Mouse (Mus musculus) adrenal gland, postnatal 4 days (tissue): Measurements from ENCODE around the gene Ppm1m. TPM values are rescaled to one million over a fixed set of nuclear protein-coding genes. Genes with fewer than 3 reads are reported as not detected.

Experiments used
- DNase-seq, 2 experiments: peaks; one replicate each; pipeline ENCODE4 v3.0.0; 2021 to 2022; ENCODE audit warnings: low spot score in 2 of 2, mixed read lengths in 2 of 2
- microRNA-seq: library from miRNA; unstranded; fragments of <30 nt; microRNA quantifications from one replicate; pipeline ENCODE4 v1.2.0, GENCODE M21; 2021
- total RNA-seq, 2 experiments: library from RNA; stranded (reverse); gene quantifications; 2 replicates each; pipeline ENCODE4 v1.2.3; 2021

The Ppm1m gene
- total RNA-seq, 2 experiments from 2014 or later, result 76.7 to 77.5 TPM

- no peak for DNase-seq
These were observed 39.1 kb downstream of the Ppm1m start for GRCm38 (mm10) chr9:106160426-106160825.

GRCm38 (mm10) chr9:106159784-106160301, 39.7 kb downstream of the Ppm1m start:
- peak; percentile 93 for DNase-seq

GRCm38 (mm10) chr9:106159237-106159636, 40.3 kb downstream of the Ppm1m start:
- no peak for DNase-seq

GRCm38 (mm10) chr9:106158037-106158491, 41.5 kb downstream of the Ppm1m start, which contains the start of gene Glyctk:
Gene Glyctk (minus strand): TSS chr9:106158138.
- DNase-seq, result no peak

- DNase-seq, result no peak
These were observed 42.0 kb downstream of the Ppm1m start for GRCm38 (mm10) chr9:106157623-106157925.

GRCm38 (mm10) chr9:106156921-106157622, 42.5 kb downstream of the Ppm1m start:
- no peak for DNase-seq

- peak in 1 of 2 experiments; percentile 41 for DNase-seq
These were observed 43.1 kb downstream of the Ppm1m start for GRCm38 (mm10) chr9:106156419-106156818.

GRCm38 (mm10) chr9:106154106-106154505, 45.4 kb downstream of the Ppm1m start:
- DNase-seq, result peak in 1 of 2 experiments; percentile 20

- DNase-seq, result no peak
These were observed 50.2 kb downstream of the Ppm1m start for GRCm38 (mm10) chr9:106149399-106149754.

- DNase-seq, result no peak
These were observed 50.8 kb downstream of the Ppm1m start for GRCm38 (mm10) chr9:106148541-106149398.

- no peak for DNase-seq
These were observed 51.6 kb downstream of the Ppm1m start for GRCm38 (mm10) chr9:106147851-106148431.

- no peak for DNase-seq
These were observed 52.3 kb downstream of the Ppm1m start for GRCm38 (mm10) chr9:106147281-106147680.

GRCm38 (mm10) chr9:106145582-106145981, 54.0 kb downstream of the Ppm1m start:
- DNase-seq, result no peak

Small RNA genes within 50 kb of the gene (microRNA-seq; reads per million reads assigned to microRNA genes)
- gene Mir135a-1 (2.1 reads per million), gene Mirlet7g (98,398 reads per million, percentile 100 among the genes with 10 or more reads in this experiment)

Other genes with a start within 250 kb of the Ppm1m start
- 1 to 10 TPM; 5.5 to 6.4 TPM for gene Col6a5, start 239.1 kb downstream of the Ppm1m start, total RNA-seq
- gene Col6a4, start 103.0 kb downstream of the Ppm1m start, total RNA-seq, result 1 to 10 TPM in 1 of 2 experiments, under 1 TPM in 1; 0.51 to 1.4 TPM
- gene Glyctk, start 41.6 kb downstream of the Ppm1m start, total RNA-seq, result 10 to 100 TPM in 1 of 2 experiments, 1 to 10 TPM in 1; 8.4 to 14.2 TPM
- gene Wdr82, start 28.8 kb downstream of the Ppm1m start, total RNA-seq, result 100 to 1,000 TPM in 1 of 2 experiments, 10 to 100 TPM in 1; 98.9 to 105 TPM
- gene Twf2, start 3.4 kb upstream of the Ppm1m start, total RNA-seq, result 10 to 100 TPM; 62.5 to 63.9 TPM
- gene Tlr9, start 22.9 kb upstream of the Ppm1m start, total RNA-seq, result 1 to 10 TPM; 1.4 to 1.6 TPM
- 100 to 1,000 TPM; 676 to 715 TPM for gene Alas1, start 48.9 kb upstream of the Ppm1m start, total RNA-seq
- gene Poc1a, start 81.3 kb upstream of the Ppm1m start, total RNA-seq, result 10 to 100 TPM; 11.3 to 11.6 TPM
- 10 to 100 TPM; 25.0 to 25.8 TPM for gene Dusp7, start 168.9 kb upstream of the Ppm1m start, total RNA-seq
- gene Rpl29, start 229.7 kb upstream of the Ppm1m start, total RNA-seq, result 100 to 1,000 TPM; 607 to 624 TPM
- 10 to 100 TPM; 23.1 to 23.4 TPM for gene Acy1, start 238.6 kb upstream of the Ppm1m start, total RNA-seq
- gene Abhd14b, start 247.7 kb upstream of the Ppm1m start, total RNA-seq, result 10 to 100 TPM; 43.5 to 44.1 TPM
- 10 to 100 TPM; 29.8 to 30.2 TPM for gene Abhd14a, start 247.9 kb upstream of the Ppm1m start, total RNA-seq